Mouse (Mus musculus) spleen, adult 18-20 months (tissue): ENCODE results near the gene Ndn.

Experiments used
- DNase-seq, 2 experiments: peaks; one replicate each; pipeline ENCODE4 v3.0.0; 2022; ENCODE audit warnings: mixed read lengths in 2 of 2

Gene Ndn

DNA sequence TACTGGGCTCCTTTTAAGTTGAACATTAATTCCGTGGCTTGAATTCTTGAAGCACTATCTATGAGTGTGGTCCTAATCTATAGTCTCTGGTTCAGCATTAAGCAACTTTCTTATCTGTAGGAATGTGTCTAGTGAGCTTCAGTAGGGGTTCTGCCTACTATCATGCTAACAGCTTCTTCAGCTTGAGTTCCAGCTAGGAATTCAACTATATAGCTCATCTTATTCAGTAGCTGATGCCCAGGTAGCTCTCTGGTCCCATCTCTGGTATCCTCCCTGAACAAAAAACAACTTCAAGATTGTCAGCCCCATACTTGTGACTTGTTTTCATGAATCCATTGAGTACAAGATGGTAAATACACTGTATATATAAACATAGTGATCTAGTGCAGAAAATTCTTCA lies at the start of gene Ndn:
Gene Ndn, plus strand, starts transcription at position 301 of the 400 bp plus-strand sequence.
- no peak for DNase-seq

GRCm38 (mm10) chr7:62302451-62302850 lies 43.9 kb upstream of the Ndn start:
- no peak for DNase-seq

DNA sequence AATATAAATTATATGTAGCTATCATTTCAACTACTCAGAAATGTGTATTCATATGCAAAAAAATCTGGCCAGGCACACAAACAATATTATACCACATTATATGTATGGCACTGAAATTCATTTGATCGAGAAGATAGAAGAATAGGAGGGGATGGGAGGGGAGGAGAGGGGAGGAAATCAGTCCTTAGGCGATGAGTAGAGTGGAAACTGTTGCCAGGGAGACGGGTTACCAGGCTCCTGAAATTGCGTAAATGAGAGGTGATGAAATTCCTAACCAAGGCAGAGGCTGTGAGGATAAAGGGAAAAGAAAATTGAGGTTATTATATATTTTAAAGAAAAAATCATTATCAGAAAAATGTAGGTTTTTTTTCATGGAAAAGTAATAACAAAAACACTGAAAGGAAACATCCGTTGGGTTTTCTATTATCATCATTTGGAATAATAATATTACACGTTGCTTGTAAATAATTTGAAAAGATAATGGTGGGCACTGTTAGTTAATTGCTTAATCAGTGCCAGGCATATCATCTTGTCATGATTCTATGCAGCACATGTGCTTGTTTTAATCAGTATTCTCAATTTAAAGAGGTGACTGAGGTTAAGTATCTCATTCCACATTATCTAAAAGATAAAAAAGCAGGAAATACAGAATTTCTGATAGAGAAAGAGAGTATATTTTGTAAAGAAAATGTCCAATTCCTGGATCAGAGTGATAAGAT lies 39.3 kb upstream of the Ndn start:
- no peak for DNase-seq

DNA sequence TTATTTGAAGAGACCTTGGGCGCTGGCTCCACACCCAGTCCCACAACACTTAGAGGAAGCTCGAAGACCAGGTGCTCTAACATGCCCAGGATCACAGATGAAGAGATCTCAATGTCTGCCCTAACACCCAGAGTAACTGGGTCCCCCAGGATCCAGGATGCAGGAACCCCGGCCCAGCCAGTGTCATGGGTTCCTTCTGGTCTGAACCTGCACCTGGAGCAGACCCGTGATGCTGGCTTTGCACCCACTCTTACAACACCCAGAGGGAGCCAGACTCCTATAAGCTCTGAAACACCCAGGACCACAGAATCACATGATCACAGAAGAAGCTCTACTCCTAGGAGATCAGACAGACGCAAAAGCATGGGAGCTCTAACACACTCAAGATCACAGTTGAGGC lies 29.6 kb upstream of the Ndn start:
- DNase-seq, result no peak

DNA sequence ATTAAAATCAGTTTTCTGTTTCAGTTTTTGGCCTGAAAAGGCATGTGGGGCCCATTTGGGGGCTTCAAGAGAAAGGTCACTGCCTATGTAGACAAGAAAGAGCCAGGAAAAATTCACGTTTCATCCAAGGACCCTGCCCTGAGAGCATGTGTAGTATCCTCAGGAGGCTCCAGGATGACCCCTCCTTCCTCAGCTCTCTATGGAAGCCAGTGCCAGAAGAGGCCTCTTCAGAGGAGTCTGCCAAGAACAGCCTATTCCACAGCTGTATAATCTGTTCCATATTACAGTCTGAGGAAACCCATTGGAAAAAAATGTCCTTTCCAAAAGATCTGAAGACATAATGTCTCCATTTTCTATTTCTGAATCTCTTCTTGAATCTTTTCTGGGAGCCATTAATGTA lies 958 bp upstream of the Ndn start:
- no peak for DNase-seq

DNA sequence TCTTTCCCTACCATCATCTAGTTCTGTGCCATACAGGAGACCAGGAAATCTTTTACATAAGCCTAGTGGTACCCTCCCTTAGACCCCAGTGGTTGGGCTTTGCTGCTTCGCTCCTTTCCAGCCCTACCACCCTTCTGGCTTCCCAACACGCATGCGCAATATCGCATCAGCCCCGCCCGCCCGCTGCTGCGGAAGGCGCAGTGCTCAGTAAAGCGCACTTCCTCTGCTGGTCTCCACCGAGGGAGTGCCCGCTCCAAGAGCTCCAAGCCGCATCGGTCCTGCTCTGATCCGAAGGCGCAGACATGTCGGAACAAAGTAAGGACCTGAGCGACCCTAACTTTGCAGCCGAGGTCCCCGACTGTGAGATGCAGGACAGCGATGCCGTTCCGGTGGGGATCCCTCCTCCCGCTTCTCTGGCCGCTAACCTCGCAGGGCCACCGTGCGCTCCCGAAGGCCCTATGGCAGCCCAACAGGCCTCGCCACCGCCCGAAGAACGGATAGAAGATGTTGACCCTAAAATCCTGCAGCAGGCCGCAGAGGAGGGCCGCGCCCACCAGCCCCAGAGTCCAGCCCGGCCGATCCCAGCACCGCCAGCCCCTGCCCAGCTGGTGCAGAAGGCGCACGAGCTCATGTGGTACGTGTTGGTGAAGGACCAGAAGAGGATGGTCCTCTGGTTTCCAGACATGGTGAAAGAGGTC lies 1.9 kb downstream of the Ndn start:
- DNase-seq, result peak; percentile 3 to 4

DNA sequence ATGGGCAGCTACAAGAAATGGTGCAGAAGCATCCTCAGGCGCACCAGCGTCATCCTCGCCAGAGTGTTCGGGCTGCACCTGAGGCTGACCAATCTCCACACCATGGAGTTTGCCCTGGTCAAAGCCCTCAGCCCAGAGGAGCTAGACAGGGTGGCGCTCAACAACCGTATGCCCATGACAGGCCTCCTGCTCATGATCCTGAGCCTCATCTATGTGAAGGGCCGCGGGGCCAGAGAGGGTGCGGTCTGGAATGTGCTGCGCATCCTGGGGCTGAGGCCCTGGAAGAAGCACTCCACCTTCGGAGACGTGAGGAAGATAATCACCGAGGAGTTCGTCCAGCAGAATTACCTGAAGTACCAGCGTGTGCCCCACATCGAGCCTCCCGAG lies 2.4 kb downstream of the Ndn start:
- DNase-seq, result no peak

- no peak for DNase-seq
Measured at GRCm38 (mm10) chr7:62351266-62351665, 4.9 kb downstream of the Ndn start.

DNA sequence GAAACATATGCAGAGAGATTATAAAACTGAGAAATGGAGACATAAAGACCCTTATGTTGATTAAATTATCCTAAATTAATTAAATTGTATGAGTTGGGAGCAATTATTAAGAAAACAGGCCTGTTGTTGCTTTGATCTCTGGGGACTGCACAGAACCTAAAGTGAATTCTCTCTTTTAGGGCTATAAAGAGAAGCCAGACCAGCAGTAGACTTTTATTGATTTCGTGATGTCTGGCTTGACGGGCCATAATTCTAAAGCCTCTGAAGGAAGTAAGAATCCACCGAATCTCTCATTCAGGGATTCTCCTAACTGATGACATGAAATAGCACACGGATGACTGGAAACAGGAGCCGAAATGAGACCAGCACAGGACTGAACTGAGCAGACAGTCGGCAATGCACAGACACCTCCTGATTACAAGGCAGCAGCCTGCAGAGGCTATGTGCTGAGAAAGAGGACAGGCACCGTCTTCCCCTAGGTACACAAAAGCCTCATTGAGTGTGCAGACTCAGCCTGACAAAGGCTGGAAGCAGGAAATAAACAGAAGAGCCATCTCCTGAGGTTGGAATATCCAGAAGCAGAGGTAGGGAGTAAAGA lies 18.8 kb downstream of the Ndn start:
- DNase-seq, result no peak

- DNase-seq, result no peak
Measured at GRCm38 (mm10) chr7:62366730-62367129, 20.4 kb downstream of the Ndn start.

GRCm38 (mm10) chr7:62375658-62376057 lies 29.3 kb downstream of the Ndn start:
- DNase-seq, result no peak

DNA sequence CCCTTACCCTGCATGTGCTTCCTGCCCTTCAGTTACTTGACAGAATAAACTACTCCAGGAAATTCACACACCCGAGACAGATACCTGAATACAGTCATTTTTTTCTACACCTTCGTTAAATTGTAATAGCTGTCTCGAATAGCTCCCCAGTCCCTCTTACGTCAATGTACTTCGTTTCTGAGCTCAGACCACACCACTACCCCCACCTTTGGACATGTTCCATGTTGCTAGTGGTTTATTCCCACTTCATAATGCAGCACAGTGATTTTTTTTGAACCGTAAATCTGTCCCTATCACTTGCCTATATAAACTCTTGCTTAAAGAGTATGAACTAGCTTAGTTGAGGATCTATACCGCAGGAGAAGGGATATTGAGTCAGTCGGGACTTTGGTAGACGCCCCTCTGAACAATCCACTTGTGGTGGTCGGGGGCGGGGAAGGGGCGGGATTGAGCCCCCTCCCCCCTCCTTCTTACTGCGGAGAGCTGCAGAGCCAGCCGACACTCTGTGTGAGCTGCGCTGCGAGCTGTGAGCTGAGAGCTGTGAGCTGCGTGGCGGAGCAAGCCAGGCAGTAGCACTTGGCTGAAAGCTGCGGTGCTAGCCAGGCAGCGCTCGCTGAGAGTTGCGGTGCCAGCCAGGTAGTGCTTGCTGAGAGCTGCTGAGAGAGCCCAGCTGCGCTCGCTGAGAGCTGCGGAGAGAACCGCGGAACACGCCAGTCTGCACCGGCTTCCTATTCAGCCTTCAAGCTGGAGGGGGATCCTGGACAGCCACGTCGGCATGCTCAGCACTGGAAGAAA lies 30.3 kb downstream of the Ndn start, which contains the start of gene Magel2:
Gene Magel2, plus strand, starts transcription at position 501 of the 795 bp plus-strand sequence.
- no peak for DNase-seq

DNA sequence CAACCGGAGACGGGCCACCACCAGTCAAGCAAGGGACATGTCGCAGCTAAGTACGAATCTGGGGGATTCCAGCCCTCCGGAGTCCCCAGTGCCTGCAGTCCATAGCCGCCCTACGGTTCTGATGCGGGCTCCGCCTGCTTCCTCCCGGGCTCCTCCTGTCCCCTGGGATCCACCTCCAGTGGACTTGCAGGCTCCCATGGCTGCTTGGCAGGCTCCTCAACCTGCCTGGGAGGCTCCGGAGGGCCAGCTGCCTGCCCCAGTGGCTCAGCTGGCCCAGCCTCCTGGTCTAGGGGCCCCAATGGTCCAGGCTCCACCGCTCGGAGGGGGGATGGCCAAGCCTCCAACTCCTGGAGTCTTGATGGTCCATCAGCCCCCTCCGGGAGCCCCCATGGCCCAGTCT lies 30.9 kb downstream of the Ndn start:
- peak in 1 of 2 experiments; percentile 3 for DNase-seq

DNA sequence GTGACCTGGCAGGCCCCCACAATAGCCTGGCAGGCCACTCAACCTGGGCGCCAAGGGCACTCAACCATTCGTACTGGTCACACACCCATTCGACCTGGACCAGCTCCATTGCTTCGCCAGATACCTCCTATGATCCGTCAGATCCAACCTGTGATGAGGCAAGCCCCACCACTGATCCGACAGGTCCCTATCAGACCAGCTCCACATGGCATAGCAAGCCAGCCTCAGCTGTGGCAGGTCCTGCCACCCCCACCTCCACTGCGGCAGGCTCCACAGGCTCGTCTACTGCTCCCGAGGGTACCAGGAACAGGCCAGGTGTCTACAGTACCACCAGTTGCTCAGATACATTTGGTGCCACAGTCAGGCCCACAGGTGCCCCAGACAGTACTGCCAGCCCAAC lies 32.2 kb downstream of the Ndn start:
- no peak for DNase-seq

- no peak for DNase-seq
Measured at GRCm38 (mm10) chr7:62382391-62382790, 36.0 kb downstream of the Ndn start.

DNA sequence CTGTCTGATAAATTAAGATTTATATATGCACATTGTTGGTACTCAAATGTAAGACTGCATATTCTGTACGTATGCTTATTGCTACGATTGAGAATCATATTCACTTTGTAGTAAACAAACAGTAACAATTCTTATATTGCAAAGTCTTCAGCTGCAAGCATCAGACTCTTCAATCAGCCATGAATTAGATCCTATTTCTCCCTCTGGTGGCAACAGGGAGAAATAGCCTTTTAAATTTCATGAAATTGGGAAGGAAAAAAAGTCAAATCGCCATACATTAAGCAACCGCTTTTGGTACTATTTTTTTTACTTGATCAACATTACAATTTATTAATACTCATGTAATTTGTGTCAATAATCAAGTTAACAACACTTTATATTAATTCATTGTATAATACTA lies 41.9 kb downstream of the Ndn start:
- DNase-seq, result no peak

- no peak for DNase-seq
Measured at GRCm38 (mm10) chr7:62392202-62392601, 45.8 kb downstream of the Ndn start.
